Mouse (Mus musculus) megakaryocyte-erythroid progenitor cell, adult 5-6 weeks (primary cell): ENCODE data around the gene Gphb5. TPM values are rescaled to one million over a fixed set of nuclear protein-coding genes. Genes with fewer than 3 reads are reported as not detected.
A peak's percentile ranks its signal among the peaks of the same experiment; 100 is the strongest.

ENCODE experiments used
- ATAC-seq: replicated peaks from 2 replicates; pipeline ENCODE4 v1.8.0; 2016; ENCODE audit warnings: mild to moderate bottlenecking, inconsistent platforms; ENCODE audit not compliant: severe bottlenecking, poor library complexity, low FRiP score, low TSS enrichment
- total RNA-seq, 2 experiments: library from RNA; stranded (forward) in 1 of 2; stranded (reverse) in 1 of 2; fragments of 200-1000, 215-1000 nt in 1 of 2; fragments of >200 nt in 1 of 2; fragmentation: Nextera tagmentation in 1 of 2; gene quantifications; 2 replicates each; pipeline ENCODE4 v1.2.3; 2014 to 2017

Gphb5 gene
- total RNA-seq, 2 experiments from 2014 or later, result not detected

DNA sequence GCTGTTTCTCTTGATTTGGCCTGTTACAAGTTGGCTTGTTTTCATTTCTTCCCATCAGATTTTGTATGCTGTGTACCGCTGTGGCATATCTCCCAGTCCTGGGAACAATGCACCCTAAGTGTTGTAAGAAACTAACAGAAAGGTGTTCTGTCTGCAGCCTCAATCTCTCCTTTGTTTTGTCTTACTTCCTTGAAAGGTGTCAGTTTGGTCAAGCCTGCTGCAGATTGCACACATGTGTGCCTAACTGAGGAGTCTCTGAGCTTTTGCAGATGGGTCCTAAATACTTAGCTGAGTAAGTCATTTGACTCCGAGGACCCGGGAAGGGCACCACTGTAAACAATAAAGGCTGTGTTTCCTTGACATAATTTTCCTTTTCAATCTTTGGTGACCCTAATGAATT, 20.0 kb downstream of the Gphb5 start:
- no peak for ATAC-seq

DNA sequence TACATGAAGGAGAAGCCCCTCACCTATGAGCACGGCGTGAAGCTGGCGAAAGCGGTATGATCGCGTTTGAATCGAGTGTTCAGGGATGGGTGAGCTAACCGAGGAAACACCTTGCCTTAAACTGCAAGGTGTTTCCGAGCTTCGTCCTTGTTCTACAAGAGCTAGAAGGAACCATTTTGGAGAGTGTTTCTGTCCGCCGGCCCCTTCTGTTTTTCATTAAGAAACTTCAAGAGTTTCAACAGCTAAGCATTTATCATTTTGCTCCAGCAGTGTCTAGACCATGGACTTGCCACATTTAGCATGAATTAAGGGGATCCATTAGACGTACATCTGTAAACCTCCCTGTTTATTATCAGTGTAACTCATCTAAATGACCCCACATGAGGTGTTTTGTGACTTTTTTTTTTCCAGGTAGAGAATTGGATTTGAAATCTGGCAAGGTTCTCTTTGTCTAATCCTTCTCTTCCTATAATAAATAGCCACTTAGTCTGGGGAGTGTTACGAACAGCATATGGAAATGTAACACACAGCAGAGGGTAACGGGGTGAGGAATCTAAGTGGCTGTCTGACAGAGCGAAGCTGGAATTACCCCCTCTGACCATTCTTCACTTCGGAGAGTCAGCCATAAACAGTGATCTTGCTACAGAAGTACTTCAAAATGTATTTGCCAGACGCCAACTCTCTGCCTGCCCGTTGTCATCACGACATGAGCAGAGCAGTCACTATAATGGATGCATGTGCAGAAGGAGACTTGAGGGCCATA, 22.4 kb downstream of the Gphb5 start:
- no peak for ATAC-seq

DNA sequence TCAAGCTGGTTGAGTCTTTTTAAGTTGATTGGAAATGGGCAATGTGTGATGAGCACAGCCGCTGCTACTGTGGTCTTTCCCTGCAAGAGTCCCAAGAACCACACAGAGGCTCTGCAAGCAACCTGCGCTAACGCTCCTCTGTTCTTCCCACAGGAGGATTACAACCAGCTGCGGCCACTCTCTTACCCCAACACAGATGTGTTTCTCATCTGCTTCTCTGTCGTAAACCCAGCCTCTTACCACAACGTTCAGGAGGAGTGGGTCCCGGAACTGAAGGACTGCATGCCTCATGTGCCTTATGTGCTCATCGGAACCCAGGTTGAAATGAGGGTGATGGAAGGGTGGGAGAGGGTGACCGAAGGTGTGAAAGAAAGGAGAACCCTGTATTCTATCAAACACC, 25.1 kb downstream of the Gphb5 start:
- ATAC-seq, result no peak

DNA sequence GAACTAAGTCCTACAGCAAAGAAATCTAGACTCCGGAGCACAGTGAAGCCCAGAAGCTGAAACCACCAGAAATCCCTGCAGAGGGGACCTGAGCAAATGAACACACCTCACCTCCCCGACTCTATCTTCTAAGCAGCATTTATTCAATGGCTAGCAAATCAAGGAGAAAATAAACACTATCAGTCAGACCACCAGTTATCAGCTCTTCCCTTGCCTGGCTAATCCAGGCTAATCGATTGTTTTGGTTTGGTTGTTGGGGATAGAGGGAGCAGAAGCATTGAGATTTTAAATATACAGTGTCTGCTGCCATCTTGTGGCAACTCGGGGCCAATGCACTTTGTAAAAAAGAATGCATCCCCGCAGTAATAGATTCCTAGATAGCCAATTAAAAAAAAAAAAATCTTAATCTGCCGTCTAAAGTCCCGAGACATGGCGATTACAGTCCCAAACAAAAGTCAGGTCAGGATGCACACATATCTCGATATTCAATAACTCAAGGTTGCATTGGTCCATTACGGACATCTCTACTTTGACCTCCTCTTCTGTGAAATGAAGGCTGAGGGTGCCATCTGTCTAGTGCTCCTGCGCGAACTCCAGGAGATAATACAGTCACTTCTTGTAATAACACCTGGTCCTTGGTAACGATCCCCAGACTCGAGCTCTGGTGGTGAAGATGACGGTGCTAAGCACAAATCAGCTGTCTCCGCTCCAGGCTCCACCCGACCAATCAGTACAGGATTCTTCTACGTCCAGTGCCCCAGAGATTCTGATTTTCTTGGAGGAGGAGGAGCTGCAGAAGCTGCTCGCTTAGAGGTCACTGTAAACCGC, 27.1 kb downstream of the Gphb5 start:
- peak; percentile 74 for ATAC-seq

DNA sequence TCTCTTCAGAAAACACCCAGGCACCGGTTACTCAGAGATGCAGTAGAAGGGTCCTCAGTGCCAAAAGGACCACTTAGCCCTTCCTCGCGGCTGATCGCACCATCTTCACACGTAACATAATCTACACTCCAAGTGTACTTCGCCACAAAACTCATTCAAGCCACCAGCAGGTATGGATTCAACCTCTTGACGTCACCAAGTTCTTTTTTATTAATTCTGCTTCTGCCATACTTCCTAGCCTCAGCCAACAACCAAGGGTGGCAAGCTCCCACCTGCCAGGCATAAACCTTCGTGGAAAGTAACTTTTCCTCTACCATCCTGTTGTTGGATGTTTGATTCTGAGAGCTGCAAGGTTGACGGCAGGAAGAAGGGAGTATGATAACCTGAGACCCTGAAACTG, 28.1 kb downstream of the Gphb5 start:
- ATAC-seq, result no peak

DNA sequence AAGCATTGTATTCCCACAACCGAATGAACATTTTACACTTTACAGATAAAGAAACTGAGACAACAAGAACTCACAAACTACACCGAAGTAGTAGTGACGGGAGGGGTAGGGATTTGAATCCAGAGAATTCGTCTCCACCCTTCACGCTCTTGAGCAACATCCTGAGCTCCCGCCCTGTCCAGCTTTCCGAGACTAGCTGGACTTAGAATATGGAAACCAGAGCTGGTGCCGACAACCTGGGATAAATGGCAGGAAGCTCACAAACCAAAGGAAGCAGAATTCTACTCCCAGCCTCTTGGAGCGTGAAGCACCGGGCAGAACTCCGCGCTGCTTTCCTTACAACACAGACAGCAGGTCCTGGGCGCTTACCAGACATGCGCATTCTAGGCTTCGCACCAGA, 28.7 kb downstream of the Gphb5 start:
- no peak for ATAC-seq

DNA sequence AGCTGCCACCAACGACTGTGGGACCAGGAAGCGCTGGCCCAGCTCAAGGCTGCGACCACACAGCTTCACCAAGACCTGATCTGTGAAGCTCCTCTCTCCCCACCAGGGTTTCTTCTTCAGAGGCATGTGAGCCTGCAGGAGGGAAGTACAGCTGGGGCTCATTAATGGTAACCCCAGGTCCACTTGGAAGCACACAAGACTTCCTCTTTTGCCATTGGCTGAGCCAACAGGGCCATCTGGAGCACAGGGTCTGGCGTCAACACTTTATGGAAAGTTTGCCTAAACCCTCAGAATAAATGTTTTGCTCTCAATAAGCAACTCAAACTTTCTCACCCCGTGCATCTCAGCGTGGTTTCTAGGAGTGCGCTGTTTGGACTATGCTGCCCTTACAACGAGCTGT, 29.4 kb downstream of the Gphb5 start:
- ATAC-seq, result no peak

DNA sequence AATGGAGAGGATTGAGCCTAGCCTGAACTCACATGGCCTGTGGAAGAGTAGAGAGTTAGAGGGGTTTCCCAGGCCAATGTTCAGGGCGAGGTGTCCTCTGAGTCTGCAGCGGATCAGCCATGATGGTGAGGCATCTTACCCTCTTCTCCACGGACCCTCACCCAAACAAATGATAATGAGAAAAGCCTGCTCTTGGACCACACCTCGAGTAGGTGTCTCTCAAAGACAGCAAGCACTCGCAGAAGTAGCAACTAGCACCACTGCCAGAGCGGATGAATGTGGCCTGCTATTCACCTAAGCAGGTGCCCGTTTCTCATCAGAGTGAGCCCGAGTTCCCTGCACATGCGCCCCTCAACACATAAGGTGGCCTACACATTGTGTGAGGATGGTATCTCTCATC, 29.9 kb downstream of the Gphb5 start:
- ATAC-seq, result no peak

DNA sequence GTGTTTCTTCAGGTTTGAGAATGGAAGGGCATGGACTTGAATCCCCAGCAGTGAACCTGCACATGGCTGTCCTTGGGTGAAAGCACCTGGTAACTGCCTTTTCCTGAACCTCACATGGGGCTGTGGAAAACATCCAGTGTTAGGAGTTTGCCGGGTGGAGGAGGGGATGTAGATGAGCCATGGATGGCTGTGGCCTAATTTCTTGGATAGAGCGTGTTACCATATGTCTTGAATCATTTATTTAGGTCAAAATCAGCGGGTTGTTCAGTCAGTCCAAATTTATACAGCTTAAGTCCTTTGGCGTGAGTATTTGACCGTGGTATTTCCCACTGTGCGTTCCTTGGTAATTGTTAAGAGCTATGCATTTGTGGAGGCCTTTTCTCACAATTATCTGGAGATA, 40.5 kb downstream of the Gphb5 start:
- ATAC-seq, result no peak

DNA sequence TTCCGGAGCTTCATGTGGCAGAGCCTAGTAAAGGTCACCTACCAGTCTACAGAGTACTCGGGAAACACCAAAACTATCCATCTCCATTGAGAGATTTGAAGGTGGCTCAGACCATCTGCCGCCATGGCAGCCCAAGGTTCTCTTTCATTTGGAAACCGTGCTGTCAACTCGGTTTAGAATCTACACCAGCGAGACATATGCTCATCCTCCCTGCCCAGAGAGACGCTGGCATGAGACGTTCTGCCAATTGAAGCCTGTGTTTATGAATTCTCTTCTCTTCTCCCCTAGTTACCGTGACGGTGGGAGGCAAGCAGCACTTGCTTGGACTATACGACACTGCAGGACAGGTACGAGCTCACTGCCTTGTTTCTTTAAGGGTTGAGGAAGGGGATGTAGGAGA, 41.5 kb downstream of the Gphb5 start:
- ATAC-seq, result no peak

DNA sequence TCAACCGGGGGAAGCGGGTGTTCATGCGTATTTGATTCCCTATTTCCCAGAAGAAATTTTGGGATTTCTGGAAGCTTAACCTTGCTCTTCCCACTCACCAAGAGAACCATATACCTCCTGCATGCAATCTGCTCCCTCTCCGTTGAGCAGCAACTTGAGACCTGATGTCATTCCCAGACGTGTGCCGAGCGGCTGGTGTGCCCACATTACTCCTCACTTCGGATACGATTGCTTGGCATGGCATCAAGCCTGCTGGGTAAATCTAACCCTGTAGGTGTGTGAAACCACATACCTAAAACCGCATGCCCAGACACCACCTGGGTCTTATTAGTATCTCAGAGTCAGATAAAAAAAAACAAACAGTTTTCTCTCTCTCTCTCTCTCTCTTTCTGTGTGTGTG, 42.1 kb downstream of the Gphb5 start:
- ATAC-seq, result no peak

DNA sequence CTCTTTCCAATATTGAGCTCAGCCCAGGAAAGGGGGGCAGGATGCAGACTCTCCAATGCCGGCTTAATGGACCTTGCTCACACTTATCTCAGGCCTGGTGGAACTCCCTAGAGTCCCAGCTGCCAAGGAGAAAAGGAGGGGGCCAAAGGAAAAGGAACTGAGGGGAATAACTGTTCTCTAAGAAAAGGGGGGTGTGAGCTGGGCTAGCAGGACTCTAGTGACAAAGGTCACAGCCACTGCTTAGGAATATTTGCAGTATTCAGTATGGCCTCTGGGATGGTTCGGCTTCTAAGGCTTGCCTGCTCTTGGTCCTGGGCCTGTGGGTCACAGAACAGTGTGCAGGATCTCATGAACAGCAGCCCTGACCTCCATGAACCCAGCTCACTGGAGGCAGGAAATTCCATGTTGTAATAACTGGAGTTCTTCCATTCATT, 47.1 kb downstream of the Gphb5 start:
- ATAC-seq, result no peak

DNA sequence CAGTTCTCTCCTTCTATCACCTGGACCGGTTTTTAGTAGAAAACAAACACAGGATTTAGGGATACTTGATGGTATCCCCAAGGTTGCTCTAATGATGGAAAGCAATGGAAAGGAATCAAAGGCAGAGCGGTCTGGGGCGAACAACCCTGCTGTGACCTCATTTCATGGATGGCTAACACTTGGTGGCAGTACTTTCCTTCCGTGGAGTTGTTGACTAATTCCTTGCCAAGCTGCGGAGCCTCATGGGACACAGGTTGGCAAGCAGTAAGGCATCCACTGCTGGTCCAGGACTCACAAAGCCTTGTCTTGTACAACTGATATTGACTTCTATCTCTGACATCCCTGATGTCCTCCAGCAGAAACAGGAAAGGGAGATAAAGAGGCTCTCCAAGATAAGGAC, 48.1 kb downstream of the Gphb5 start:
- no peak for ATAC-seq

DNA sequence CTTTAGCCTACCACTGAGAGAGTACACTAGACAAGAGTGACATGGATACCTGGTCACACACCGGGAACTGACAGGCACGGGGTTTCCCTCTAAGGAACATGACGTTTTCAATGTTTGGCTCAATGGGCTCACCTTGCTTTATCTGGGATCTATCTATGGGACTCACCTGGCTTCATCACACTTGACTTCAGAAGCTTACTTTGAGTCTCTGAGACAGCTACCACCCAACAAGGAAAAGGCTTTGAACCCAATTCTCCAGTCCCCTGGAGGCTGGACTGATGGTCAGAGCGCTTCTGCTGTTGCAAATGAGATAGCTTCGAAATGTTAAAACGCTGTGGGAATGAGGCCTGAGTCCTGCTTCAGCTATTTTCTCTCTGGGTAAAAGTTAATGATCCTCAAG, 49.2 kb downstream of the Gphb5 start:
- no peak for ATAC-seq

DNA sequence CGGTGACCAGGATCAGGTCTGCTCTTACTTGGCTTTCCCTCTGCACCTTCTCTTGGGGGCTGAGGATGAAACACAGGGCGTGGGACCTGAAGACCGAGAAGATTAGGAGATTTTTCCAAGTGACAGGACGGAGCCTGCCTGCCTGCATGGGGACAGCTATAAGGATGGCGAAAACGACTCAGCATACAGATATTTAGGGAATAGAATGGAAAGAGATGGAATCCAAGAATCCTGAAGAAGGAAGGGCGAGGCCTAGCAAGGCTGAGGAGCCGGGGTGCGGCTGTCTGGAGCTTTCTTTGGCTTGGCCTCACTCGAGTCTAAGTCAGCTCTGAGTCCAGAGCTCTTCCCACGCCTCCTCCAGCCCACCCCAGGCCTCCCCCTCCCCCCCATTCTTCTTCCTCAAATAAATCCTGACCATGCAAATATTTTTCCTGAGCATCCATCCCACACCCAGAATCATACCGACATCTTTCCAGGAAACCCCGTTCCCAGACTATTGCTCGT, 50.9 kb downstream of the Gphb5 start:
- no peak for ATAC-seq

DNA sequence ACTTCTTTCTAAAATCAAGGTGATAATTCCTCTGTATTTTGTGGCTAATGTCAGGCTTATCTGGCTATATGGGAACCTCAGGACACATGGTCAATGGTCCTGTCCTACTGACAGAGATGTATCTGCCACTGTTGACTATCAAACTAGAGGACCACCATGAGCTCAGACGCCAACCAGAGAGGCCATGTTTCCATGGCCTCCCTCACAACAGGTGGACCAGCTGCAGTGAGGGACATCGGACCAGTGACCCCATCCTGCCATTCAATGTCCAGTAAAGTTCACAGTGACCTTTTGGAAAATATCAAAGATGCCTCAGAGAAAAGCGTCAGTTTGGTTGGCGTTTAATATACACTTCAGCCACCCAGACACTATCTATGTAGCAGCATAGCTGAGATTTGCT, 52.2 kb downstream of the Gphb5 start:
- ATAC-seq, result no peak

DNA sequence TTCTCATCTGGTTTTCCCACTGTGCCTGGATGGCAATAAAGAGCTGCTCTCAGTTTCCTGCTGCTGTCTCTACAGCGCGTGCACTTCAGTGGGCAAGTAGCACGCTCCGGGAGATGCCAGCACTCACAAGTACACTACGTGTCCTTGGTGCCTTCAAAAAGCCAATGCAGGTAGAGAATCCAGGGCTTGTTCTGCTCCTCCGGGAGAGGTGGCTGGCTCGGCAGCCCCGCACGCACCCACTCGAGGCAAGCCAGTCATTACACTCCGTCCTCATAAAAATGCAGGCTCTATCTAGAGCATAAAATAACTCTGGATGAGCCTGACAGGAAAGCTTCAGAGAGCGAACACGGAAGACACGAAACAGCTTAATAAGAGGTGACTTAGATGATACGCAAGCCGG, 54.1 kb downstream of the Gphb5 start:
- no peak for ATAC-seq
